Mouse (Mus musculus) layer of hippocampus, adult 18-20 months (tissue): ENCODE measurements around the gene Phyh. TPM values are rescaled to one million over a fixed set of nuclear protein-coding genes. Genes with fewer than 3 reads are reported as not detected.
"Not testable (repeated sequence)": the region's sequence is repeated elsewhere in the genome, so short reads cannot be mapped to it uniquely, and the experiment has no call there.

Source experiments
- DNase-seq, 2 experiments: peaks; one replicate each; pipeline ENCODE4 v3.0.0; 2022; ENCODE audit warnings: low spot score in 2 of 2
- total RNA-seq, 2 experiments: library from RNA; stranded (reverse); gene quantifications; 2 replicates each; pipeline ENCODE4 v1.2.3; 2021

Phyh gene
- total RNA-seq, 2 experiments from 2014 or later, result 89.4 to 92.4 TPM

DNA sequence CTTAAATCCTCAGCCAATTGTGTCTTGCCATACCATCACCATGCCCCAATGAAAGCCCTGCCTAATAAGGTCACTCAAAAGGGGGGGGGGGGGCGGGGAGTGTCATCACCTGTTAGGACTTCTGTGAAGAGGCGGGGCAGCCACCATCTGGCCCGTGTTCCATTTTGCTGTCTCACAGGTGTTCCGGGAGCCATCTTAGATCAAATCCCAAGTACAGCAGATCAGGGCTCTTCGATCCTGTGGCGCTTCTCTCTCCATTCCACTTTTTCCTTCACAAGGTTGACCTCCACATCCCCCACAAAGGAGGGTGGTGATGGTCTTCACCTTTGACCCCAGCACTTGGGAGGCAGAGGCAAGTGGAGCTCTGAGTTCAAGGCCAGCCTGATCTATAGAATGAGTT is 2.8 kb upstream of the Phyh start:
- DNase-seq, result no peak

DNA sequence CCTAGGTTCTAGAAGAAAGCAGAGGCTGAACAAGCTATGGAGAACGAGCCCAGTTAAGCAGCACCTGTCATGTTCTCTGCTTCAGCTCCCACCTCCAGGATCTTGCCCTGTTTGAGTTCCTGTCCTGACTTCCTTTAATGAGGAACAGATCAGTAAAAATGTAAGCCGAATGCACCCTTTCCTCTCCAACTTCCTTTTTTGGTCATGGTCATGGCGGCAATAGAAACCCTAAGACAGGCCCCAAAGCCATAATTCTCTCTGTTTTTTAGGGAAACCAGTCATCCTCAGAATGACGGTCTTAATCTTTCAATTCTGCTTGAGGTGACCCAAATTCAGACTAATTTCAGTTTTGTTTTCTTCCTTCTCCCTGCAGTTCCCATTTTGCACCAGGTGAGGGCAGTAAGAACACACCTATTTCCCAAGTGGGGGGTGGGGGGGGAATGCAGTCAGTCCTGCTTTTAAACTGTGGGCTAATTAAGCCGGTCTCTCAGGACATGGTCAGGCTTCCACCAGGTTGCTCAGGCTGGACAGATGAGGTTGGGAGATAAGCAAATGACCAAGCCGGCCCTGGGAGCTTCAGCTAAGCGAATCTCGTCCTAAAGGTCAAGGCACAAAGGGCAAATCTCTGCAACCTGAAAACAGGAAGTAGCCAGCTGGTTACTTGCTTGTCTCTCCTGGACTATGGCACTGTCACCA is 1.3 kb upstream of the Phyh start:
- DNase-seq, result peak in 1 of 2 experiments; percentile 65

DNA sequence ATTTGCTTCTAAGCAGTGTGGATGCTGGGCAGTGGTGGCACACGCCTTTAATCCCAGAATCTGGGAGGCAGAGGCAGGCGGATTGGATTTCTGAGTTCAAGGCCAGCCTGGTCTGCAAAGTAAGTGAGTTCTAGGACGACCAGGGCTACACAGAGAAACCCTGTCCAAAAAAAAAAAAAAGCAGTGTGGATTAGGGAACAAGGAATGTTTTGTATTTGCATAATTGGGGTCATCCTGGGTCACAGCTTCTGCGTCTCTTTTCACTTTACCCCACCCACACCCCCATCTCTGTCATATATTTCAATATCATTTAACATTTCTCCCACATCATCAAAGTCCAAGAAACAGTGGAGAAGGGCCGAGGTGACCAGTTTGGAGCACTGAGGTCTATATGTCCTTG is 2.2 kb downstream of the Phyh start:
- DNase-seq, result no peak

DNA sequence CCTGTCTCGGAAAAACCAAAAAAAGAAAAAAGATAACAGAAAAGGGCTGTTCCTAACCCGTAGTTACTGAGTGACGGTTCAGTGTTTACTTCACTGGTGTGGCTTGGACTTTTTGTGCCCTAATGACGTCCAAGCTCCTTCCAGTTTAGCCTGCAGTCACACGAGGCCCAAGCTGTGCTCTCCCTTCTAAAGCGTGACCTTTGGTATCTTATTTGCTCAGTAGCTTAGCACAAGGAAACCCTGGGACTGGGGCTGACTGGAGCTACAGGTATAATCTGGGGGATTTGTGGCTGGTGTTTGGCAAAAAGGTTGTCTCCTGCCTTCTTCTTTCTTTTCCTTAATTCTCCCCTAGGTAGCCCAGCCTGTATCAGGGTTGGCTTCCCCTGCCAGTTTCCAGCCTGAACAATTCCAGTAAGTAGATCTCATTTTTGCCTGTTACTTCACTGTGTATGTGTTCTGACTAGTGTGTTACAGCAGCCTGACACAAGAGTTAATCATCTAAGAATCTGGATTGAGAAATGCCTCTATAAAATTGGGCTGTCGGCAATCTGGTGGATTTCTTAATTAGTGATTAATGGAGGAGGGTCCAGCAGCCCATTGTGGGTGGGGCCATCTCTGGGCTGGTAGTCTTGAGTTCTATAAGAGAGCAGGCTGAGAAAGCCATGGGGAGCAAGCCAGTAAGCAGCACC is 3.8 kb downstream of the Phyh start:
- no peak for DNase-seq

DNA sequence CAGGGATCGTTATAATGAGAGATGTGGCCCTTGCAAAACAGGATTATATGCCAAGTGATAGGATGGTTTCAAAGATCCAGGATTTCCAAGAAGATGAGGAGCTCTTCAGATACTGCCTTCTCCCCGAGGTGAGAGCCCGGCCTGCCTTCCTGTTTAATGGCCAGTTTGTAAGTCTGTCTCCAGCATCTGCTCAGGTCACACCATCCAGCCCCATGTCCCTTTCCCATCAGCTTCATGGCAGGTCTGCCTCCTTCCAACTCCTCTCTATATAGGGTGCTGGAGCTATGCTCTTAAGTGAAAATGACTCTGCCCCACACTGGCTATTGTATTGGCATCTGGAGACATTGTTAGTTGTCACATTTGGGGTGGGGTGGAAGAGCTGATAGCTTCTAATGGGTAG is 8.6 kb downstream of the Phyh start:
- DNase-seq, result no peak

DNA sequence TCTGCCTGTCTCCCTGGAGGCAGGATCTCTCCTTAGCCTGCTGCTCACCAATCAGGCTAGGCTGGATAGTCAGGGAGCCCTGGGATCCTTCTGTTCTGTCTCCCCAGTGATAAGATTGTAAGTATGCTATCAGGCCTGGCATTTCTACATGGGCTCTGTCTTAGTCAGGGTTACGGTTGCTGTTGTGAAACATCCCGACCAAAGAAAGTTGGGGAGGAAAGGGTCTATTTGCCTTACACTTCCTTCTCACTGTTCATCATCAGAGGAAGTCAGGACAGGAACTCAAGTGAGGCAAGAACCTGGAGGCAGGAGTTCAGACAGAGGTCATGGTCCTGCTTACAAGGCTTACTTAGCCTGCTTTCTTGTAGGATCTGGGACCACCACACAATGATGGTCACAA is 10.4 kb downstream of the Phyh start:
- no peak for DNase-seq

DNA sequence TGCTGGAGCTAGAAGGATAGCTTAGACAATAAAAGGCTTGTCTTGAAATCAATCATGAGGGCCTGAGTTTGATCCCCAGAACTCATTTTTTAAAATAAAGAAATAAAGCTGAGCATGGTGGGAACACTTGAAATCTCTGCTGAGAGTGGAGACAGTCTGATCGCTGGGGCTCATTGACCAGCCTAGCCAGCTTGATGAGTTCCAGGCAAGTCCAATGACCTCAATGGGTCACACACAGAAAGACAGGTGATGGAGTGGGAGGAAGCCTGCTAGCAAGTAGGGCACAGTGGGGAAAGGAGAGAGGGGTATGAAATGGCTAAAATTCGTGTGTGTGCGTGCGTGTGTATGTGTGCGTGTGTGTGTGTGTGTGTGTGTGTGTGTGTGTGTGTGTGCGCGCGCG is 15.7 kb downstream of the Phyh start:
- DNase-seq, result no peak

DNA sequence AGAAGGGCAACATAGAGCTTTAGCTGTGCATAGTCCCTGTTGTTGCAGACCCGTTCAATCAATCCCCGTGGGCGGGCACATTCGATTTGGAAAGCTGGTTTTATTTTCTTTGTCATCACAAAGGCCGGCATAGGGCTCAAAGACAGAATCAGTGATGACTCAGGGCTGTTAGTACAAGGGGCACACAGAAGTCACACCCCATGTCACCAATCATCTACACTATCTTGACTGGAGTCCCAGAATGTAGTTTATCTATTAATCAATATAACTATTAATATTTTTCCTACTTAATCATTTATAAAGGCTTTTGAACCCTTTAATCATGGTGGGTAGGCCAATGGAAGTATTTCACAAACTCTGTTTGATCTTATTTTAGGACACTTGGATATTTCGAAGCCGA is 19.1 kb downstream of the Phyh start:
- DNase-seq, result no peak

DNA sequence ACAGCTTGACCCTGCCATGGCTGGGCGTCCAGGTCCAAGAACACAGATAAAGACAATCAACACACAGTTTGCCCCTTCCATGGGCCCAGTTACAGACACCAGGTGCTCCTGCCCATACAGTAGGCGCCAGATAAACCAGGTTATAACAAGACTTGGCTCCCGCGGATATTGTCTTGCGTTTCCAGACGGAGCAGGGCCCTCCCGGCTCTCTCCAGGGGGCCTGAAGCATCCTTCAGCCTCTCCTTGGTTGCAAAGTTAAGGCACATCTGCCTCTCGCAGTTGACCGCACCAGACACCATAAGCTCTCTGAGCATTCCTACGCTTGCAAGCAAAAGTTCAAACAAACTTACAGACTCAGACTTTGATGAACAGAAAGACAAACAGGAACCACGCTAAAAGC is 22.0 kb downstream of the Phyh start:
- DNase-seq, result no peak

DNA sequence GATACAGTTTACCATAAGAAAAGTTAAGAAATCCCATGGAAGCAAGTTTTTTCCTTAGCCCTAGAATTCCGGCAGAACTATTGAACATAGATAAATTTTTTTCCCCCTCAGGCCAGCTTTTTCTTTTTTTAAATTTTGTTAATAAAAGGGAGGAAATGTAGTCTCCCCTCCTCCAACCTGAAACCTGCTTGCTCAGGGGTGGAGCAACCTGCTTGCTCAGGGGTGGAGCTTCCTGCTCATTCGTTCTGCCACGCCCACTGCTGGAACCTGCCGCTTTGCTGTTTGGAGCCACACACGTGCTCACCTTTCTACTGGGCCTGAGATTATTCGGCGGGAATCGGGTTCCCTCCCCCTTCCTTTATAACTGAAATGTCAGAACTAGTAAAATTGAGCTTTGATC is 30.9 kb downstream of the Phyh start:
- DNase-seq, result not testable (repeated sequence)

DNA sequence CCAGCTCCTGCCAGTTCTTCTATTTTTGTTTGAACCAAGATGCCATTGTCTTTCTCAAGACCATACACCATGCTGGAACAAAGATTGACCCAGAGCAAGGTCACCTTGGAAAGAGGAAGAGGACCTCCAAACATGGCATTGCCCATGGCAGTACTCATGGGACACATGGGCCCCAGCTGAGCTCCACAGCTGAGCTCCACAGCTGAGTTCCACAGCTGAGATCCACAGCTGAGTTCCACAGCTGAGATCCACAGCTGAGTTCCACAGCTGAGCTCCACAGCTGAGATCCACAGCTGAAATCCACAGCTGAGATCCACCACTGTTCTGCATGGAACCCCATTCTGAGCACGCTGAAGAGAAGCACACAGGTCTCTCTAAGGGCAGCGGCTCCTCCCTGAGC is 32.2 kb downstream of the Phyh start:
- DNase-seq, result no peak

DNA sequence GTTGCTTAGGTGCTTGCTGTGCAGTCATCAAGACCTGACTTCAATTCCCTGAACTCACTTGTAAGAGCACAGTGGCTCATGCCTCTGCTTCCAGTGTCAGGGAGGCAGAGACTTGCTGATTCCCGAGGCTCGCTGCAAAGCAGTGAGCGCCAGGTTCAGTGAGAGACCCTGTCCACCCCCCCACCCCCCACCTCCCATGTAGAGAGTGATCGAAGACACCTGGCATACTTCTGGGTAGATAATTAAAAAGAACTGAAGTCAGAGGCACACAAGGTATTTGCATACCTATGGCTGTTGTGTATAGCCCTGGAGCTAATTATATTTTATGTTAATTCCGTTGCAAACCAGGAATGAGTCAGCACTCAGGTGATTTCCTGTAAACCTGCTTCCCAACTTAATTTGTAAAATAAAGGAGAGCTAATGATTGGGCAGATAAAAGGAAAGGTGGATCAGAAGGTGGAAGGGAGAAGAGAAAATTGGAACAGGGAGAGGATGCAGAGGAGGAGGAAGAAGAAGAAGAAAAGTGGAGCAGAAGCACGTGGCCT is 35.5 kb downstream of the Phyh start:
- no peak for DNase-seq

DNA sequence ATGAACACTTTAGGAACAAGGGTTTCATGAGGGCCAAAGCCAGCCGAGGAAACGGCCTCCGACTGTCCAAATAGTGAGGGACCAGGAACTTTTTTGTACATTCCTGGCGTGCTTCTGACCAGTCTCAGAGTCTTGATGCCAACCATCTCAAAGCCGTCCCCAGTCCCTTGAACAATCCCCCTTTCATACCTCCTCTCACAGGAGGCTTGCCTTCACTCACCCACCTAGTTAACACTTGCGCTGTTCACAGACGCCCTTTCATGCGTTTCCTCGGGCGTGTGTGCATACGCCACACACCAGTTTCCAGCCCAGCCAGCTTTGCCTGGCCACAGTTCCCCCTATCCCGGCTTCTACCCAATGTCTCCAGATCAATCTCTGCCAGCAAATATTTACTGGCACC is 39.2 kb downstream of the Phyh start:
- no peak for DNase-seq

DNA sequence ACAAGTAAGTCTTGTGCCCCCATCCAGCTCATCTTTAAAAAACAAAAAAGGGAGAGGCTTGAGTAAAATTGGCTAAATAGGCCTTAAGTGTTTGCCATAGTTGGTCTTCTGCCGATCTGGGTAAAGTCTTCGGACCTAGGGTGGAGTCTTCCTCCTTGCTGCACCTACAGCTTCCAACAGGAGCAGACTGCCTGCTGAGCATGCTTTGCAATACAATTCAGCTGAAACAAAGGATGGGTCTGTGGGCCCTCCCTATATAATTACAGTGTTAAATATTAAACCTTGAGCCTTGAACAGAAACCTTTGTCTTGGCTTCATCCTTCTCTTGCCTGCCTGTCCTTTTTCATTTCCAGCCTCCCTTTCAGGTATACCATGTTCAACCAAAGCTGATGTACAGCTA is 49.0 kb downstream of the Phyh start:
- DNase-seq, result no peak

DNA sequence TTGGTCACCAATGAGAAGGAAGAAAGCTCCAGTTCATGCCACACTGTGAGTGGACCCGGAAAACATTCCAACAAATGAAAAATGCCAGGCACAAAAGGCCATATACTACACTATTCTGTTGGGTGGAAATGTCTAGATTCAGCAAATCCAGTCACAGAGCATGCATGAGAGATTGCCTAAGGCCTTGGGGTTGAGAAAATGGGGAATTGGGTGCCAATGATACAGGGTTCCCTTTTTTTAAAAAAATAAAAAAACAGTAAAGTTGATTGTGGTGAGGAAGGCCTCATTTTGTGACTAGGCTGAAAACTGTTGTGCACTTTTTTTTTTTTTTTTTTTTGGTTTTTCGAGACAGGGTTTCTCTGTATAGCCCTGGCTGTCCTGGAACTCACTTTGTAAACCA is 50.3 kb downstream of the Phyh start:
- no peak for DNase-seq

DNA sequence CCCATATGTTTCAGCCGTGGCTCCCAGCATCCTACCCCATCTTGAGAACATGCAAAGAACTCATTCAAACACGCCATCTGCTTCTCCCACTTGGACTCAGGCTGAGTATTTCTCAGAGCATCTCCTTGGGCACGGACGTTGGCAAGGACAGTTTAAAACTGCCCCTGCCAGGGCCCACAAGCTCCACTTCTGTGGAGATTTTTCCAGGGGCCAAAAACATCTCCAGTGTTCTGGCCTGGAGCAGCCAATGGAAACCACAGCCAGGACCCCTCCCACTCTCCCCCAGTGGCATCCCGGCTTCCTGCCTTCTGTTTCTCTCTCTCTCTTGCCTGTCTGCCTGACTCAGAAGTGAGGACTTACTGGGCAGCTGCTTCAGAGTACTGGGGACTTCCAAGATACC is 57.0 kb downstream of the Phyh start, which contains the start of gene Ucma:
Gene Ucma (plus strand): TSS at position 316 of the 400 bp plus-strand sequence.
- DNase-seq, result peak; percentile 12 to 58

DNA sequence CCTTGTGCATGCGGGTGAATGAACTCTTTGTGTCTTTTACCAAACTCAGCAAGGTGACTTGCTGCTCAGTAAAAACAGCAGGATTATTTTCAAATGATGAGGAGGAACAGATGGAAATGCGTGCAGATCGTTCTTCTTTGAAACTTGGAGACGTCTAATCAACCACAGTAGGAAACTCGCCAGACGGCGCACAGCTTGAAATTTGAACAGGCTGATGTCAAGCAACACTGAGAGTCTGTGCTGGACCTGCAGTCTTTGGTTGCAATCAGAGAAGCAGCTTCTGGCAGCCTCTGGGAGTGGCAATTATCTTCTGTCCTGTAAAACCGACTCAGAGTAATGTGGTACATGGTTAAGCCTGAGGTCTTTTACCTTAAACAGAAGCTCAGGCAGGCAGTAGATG is 59.3 kb downstream of the Phyh start:
- peak; percentile 32 to 61 for DNase-seq

DNA sequence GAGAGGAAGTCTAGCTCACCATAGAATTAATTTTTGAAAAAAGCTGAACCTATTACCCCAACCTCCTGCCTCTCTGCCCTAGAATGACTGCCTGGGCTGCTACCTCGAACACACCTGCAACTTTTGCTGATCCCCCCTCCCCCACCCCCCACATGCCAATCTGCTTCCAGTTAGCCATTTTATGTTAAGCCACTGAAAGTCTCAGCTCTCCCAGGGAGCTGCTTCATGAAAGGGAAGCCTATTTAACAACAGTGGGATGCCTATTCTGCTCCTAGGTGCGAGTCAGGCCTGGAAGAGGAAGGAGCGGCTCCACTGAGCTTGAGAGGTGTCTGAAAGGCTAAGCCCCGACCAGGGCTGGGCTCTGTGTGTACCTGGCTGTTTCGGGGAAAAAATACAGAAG is 65.2 kb downstream of the Phyh start:
- DNase-seq, result no peak

DNA sequence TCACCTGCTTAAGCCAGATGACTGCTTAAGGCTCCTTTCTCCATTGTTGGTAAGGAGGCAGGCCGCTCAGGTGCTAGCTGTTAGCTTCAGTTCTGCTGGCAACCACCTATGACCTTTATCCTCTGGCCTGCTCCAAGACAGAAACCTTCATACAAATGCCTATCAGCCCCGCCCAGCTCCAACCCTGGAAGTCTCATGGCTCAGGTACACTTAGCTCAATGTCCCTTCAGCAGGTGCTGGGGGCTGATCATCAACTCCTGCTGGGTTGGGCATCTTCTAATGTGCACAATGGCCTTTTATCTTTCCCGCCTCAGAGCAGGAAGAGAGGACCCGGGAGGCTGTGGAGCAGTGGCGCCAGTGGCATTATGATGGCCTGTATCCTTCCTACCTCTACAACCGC is 66.2 kb downstream of the Phyh start:
- DNase-seq, result no peak

DNA sequence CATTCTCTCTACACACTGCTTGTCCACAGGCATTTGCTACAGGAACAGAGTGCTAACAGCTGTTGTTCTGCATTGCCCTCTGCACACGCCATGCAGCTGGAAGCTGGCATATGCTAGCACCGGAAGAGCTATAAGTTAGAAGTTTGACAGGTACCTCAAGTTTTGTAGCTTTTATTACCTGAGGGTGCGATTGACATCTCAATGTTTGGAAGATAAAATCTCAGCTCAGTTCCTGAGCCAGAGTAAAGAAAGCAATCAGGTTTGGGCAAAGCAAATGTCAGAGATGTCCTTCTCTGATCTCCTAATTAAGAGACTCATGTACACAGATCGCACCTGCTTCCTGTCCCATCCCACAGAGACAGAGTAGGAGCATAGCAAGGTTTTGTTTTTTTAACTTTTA is 68.0 kb downstream of the Phyh start:
- DNase-seq, result no peak

DNA sequence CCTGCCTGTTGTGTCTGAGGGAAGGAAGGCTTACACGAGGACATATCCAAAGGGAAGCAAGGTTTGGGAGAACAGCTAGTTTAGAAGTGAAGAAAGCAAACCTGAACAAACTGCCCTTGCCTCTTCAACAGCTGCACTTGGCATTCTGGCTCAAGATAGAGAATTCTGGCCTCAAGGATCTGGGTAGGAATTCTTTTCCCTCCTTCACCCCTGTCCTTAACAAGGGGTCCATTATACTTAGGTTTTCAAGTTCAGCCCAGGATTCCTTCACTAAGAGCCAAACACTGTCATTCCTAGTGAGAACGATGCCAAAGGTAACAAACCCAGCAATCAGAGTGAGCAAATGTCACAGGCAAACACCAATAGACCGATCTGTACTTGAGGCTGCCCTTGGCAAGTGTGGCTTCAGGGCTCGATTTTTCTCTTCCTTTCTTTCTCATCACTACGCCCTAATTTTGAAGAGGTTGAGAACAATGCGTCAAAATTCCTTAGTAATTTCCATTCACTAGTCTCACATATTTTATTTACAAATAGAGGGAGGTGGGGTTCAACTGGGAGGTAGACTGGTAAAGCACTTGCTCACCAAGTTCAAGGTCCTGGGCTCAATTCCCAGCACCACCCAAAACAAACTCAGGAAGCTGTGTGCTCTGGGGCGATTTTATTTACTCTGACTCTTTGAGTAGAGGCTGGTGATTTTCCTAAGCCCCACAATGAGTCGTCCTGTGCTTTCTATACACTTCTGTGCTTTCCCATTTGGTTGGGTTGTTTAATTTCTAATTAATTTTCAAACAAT is 68.8 kb downstream of the Phyh start:
- DNase-seq, result no peak
